Mouse (Mus musculus): ENCODE data around the gene Mrpl37.
"Not testable (repeated sequence)": the region's sequence is repeated elsewhere in the genome, so short reads cannot be mapped to it uniquely, and the experiment has no call there.

Mrpl37 gene

DNA sequence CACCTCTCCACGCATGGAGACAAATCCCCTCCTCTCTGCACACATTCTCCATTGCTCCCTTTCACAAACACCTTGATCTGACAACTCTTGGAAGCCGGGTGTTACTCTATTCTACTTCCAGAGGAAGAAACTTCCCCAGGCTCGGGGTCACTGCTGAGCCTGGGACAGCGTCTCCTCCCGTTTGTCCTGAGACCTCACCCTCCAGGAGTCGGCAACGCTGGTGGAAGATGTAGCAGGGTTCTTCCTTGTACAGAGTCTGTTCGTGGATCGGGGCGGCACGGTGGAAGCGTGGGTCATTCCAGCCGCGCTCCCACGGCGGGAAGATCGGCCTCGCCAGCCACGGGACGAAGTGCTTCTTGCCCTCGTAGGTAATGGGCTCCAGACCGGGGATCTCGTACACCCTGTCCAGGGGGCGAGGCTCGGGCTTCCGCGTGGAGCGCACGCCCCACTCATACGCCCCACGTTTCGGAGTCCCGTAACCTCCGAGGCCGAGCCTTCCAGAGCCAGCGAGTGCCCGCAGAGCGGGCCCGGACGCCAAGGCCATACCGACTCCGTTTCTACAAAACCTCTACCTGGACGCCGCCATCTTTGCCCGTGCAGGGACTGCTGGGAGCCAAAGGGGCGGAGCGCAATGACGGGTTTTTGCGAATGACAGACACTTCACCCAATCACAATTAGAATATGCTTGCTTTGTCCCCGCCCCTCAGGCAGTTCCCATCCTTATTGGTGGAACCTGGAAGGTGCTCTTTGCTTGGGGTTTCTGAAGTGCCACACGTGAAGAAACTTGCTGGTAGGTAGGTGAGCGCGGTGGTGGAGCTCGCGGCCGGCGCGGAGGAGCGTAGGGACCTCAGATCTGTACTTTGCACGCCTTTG, at the start of gene Mrpl37, which contains the start of gene Cyb5rl:
Mrpl37 (minus strand) TSS at position 617 of the 873 bp plus-strand sequence.
Cyb5rl (plus strand) TSS at position 737 of the 873 bp plus-strand sequence.
- peak; percentile 98 for DNase-seq

DNA sequence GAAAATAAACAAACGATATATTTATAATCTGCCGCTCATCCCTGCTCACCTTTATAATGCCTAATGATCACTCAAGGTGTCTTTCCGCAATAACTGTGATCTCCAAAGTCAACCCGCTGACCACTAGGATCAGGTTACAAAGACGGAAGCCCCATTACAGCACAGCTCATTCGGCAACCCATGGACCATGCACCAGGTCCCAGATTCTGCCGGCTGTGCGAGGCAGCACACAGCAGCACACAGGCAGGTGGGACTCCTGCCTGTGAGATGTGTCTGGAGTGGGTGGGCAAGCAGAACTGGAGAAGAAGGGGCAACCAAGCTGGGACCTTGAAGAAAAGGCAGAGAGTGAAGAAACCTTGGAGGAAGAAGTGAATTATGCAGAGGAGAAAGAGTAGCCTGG, 47.6 kb upstream of the Mrpl37 start:
- DNase-seq: no peak

DNA sequence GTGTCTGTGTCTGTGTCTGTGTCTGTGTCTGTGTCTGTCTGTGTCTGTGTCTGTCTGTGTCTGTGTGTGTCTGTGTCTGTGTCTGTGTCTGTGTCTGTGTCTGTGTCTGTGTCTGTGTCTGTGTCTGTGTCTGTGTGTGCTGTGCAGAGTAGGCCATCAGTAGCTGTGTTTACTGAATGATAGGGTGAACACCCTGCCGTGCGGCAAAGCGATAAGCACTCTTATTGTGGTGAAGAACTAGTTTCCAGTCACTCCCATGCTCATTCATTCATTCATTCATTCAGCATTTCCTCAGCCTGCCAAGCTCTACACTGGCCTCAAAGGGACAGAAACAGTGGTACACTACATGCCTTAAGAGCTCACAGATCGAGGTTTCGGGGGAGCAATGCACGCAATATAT, 42.5 kb upstream of the Mrpl37 start:
- DNase-seq: not testable (repeated sequence)

DNA sequence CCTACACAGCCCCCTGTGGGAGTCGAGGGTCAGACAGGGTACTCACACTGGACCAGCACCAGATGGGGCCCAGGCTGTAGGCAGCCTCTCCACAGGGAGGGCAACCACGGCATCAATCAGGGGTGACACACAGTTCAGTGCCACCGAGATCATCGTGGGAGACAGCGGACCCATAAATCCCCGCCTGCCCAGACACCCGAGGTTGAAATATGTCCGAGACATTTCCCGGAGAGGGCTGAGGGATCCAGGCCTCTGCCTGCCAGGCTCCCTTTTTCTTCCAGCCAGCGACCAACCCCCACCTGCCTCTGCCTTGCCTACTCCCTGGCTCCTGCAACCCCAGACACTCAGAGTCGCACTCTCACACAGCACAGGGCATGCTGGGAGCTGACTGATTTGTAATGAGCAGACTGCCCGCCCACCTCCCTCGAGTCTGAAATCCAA, 41.6 kb upstream of the Mrpl37 start:
- DNase-seq: peak; percentile 24

DNA sequence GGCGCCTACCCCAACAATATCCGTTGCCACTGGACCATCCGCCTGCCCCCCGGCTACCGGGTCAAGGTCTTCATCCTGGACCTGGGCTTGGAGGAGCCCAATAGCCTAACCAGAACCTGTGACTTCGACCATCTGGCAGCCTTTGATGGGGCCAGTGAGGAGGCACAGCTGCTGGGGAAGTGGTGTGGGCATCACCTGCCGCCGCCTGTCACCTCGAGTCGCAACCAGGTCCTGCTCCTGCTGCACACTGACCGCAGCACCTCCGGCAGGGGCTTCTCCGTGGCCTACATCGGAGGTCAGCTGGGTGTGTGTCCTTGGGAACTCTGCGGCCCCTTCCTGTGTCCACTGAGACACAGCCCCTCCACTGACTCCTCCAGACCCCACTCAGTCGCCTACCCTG, 40.1 kb upstream of the Mrpl37 start:
- DNase-seq: no peak

DNA sequence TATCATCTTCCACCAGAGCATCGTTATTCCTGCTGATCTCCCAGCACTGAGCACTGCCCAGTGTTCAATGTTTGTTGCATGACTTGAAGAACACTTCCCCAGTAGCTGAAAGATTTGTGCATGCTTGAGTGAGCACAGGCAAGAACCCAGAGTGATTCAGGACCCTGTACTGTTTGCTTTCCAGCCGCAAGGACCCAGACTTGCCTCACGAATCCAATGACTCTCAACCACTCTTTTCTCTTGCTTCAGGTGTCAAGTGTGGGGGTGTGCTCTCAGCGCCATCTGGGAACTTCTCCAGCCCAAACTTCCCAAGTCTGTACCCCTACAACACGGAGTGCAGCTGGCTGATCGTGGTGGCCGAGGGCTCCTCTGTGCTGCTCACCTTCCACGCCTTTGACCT, 35.6 kb upstream of the Mrpl37 start:
- no peak for DNase-seq

DNA sequence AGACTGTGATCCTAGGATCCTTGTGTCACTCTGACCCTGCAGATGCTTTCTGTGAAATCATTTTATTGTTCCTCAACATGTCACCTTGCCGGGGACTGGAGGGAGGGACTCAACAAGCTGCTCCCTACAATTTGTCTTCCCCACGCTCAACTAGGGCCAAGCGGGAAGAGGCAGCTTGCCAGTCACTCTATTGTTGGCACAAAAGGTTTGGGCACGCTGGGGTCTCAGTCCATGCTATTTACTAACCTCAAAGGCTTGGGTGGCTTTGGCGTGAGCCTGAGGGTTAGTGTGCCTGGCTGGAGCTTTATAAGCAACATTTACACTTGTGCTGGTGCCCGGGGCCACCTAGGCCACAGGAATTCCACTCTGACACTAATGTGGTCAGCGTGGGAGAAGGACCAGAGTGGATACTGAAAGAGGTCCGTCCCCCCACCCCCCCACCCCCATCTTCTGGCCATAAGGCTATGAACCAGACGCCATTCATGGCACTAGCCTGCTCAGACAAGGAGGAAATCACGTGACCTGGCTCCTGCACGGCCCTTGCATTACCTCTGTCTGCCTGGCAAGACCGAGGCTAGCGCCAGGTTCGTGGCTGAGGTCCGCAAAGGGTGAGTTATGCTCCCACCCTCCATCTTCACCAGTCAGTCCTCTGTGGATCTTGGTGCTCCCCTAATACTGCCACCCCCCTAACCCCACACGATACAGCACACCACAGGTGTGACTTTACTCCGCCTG, 32.3 kb upstream of the Mrpl37 start:
- no peak for DNase-seq

DNA sequence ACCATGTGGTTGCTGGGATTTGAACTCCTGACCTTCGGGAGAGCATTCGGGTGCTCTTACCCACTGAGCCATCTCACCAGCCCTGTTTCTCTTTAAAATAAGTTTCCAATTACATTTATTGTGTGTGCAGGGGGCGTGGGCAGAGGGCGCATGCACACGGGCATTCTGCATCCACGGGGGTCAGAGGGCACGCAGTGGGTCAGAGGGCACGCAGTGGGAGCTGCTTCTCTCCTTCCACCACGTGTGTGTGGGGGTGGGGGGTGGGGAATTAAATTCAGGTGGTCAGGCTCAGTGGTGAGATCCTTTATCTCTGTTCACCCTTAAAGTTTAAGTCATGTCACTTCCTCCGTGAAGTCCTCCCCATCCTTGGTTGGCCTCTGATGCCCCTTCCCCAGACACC, 31.7 kb upstream of the Mrpl37 start:
- no peak for DNase-seq

DNA sequence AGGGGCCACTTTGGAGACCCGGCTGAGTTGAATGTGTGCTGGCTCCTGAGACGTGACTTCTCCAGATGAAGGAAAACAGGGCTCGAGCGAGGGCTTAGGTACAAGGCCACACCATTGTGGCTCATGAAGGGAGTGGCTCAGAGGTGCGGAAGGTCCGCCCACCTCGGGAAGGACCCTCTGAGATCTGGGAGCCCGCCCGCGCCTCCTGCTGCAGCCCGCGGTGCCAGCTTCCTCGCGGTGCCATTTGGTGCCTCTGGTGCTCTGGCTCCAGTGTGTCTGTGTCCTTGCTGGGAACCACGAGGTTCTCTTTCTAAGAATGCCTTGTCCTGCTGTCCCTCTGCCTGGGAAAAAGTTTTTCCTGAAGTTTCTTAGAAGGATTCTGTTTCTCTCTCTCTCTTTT, 31.2 kb upstream of the Mrpl37 start:
- DNase-seq: no peak

DNA sequence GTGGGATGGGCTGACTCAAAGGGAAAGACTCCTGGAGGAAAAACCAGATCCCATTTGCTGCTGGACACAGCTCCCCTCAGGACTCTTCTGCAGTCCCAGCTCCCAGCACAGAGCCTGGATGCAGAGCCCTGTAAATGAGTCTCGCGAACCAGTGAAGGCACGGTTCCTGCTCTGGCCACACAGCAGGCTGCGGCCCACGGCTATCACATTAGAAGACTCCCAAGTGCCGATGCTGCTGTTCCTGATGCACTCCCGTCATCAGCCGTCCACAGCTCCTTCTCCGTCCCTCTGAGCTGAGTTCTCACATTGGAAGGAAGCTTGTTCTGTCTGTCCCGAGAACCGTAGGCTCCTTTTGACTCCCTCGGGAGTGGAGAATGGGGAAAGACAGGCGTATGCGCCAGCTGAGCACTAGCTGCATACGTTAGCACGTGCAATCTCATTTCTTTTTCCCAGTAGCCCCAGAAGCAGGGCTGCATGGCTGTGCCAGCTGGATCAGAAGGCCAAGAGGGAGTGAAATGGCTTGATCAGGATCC, 30.2 kb upstream of the Mrpl37 start, which contains the start of gene Cdcp2:
Cdcp2 (plus strand) TSS at position 51 of the 533 bp plus-strand sequence.
- no peak for DNase-seq

DNA sequence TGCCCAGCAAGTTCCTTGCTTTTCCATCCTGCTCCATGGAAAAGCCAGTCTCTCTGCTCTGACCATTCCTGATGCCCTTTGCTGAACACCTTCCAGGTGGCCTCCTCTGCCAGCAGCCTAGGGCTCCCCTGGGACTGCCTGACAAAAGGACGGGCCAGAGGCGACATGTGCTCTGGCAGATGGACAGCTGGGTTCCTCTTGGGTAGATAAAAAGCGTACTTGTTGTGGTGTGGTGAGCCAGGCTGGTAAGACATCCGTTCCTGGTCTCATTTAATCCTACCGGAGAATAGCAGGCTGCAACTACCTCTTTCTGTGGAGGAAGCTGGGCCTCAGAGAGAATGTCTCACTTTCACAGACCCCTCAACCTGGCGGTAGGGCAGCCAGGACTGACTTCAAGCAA, 29.4 kb upstream of the Mrpl37 start:
- DNase-seq: no peak

DNA sequence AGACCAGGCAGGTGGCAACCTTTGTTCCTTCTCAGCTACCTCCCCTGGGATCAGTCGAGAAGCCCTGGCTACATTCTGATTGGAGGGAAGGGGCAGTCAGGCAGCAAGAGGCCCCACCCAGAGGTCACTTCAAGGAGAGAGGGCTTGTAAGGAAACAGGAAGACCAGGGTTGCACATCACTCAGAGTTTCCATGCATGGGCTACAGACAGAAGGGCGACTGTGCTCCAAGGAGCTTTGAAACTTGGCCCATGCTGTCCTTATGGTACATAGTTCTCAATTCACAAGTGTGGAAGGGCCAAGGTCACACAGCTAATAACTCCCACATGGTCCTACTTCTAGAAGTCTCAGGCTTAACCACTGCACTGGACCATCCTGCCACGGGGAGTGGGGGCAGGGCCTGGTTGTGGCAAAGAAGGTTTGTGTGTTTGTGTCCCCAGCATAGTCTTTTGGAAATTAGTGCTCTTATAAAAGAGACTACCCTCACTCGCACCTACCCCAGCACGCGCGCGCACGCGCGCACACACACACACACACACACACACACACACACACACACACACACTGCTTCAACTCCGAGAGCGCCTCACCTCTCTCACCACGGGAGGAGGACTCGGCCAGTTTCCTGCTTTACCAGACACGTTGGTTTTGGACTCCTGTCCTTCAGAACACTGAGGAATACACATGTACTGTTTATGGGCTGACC, 28.0 kb upstream of the Mrpl37 start:
- no peak for DNase-seq

DNA sequence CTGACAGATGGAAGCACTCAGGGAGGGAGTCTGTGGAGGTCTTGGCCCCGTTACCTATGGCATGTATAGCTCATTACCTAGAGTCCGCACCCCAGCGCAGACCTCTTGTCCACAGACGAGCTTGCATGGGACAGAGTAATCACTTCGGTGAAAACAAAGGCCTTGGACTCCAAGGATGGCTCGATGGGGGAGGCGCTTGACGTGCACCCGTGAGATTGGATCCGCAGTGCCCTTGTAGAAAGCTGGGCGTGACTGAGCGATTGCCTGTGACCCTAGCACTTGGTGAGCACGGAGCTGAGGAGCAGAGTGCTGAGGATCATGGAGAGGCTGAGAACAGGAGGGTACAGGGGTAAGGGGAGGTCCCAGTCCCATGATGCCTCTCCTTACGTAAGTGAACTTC, 25.0 kb upstream of the Mrpl37 start:
- no peak for DNase-seq

DNA sequence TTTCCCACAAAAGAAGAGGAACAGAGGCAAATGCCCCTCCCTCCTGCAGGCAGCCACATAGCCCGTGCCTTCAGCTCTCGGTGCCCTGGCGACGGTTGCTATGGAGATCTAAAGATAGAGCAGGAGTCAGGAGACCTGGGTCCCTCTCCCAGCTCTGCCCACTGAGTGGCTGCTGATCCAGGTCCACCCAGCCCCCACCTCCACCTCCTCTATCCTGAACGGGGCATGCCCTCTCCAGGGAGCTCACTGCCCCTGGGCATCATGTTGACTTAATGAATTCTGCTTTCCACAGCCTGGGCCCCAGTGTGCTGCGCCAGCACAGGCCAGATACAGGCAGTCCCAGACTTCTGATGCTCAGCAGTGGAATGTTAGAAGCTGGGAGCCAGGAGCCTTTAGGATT, 18.2 kb upstream of the Mrpl37 start:
- peak; percentile 16 for DNase-seq

DNA sequence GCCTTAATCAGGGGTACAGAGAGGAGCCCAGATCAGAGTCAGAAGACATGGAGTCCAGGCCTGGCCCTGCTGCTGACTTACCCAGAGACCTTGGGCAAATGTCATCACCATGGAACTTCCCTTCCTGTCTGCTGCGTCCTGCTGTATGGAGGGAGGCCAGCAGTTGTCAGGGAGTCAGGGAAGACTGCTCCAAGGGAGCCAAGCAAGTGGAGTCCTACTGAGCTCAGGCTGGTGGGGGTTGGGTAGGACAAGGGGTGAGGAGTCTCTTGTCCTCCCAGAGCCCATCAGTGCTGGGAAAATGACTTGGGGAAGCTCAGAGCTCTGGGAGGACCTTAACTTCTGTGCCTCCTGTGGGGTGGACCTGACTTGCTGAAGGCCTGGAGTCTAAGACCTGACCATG, 17.7 kb upstream of the Mrpl37 start:
- DNase-seq: peak; percentile 19

DNA sequence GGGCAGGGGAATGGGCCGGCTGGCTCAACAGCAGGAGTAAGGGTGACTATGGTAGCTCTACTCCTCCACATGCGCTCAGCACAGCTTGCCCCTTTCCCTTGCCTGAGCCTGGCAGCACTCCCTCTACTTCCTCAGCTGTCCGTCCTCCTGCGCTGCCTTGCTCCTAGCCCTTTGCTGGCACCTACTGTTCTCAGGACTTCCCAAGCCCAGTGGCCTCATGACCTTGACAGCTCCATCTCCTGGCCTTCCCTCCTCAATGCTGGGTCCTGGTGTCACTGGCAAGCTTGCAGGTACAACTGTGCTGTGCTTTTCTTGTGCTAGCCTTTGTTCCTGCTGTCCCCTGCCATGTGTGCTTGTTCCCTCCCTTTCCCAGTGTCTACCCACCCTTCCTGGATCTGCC, 16.5 kb upstream of the Mrpl37 start:
- no peak for DNase-seq

DNA sequence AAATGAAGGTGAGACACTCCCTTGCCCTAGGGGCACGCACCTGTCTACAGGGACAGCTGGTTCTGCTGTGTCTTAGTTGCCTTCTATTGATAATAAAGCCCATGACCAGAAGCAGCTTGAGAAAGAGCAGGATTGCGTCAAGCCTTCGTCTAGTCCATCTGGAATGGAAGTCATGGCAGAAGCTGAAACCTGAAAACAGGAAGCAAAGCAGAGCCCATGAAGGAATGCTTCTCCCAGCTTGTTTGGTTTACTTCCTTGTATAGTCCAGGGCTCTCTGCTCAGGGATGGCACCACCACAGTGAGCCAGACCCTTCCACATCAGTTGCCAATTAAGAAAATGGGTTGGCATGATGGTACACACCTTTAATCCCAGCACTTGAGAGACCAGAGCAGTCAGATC, 15.5 kb upstream of the Mrpl37 start:
- DNase-seq: no peak

DNA sequence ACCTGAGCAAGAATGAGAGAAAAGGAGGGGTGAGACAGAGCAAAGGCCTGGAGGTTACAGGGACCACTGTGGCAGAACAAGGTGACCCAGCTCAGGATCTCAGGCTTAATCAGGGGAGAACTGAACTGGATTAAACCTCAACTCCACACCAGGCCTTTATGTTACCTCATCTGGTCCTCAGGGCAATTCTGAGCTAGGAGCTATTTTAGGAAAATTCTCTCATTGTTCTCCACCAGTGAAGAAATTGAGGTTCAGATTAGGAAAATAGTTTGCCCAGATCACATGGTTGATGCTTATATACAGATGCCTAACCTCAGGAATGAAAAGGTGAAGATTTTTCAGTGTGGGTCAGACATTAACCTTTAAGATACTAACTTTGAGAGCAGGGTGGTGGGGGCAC, 13.0 kb upstream of the Mrpl37 start:
- no peak for DNase-seq

DNA sequence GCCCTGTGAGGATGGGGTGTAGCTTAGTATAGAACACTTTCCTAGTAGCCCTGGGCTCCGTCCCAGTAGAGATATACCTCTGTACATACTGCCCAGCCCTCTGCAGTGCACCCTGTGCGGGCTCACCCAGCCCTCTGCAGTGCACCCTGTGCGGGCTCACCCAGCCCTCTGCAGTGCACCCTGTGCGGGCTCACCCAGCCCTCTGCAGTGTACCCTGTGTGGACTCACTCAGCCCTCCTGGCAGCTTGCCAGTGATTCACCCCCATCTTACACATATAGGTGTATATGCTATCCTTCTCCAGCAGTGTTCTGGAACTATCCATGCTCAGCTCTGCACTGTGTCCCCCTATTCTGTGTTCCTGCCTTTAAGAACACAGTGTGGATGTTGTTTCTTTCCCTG, 12.2 kb upstream of the Mrpl37 start:
- DNase-seq: no peak

DNA sequence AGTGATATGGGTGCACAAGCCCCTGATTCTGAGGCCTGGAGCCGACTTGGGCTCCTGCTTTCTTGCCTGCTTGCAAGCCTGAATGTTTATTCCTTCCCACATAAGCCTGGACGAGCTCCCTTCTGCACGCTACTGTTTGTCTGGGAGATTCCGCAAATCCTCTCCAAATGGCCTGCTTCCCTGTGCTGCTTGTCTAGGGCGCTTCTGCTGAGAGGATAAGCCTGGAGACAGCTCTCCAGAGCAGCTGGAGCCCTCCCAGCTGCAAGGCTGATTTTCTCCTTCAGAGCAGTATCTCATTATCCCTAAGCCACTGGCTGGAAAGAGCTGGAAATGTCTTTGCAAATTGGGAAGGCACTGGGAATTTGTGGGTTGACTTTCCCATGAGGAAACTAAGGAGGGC, 8.8 kb upstream of the Mrpl37 start:
- peak; percentile 9 for DNase-seq

DNA sequence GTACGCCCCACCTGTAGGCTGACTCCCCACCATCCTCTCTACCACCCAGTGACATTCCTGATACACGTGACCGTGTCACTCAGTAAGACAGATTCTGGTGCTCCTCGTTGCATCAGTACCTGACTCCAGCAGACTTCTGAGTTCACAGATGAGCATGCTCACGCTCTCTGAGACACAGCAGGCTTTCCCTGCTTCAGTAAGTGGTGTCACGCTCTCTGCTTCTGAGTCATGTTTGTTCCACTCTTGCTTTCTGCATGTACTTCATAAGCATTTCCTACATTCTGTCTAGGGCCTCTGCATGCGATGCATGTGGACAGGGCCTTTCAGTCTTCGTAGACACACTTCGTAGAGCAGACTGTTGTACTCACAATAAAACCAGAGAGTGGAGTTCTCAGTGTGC, 5.7 kb upstream of the Mrpl37 start:
- no peak for DNase-seq

DNA sequence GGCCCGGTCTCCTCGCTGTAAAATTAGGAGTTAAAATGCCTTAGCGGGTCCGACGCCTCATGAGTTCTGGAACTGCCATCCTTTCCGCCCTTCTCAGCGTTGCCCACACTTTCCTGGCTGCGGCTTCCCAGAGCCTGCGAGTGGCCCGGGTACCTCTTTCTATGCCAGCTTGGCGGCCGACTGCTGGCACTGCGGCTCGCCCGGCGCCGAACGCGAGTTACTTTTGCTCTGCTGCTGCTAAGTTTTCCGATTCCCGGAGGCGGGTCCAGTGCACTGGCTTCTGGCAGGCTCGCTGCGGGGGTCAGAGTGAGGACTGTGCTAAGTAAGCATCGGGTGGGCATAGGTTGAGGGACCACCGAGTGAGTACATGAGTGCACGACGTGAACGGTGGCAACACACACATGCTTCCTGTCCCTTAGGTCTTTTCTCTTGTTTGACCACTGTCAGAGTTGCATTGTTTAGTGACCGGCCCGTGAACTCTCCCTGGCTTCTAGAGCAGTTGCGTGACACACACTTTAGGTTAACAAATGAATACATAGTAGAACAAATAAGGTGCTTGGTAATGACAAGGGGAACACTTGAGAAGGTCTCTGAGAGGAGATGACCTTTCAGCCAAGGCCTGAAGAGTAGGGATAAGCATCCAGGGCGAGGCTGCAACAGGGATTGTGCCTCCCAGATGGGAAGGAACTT, 628 bp upstream of the Mrpl37 start:
- peak; percentile 49 for DNase-seq

Measured in lung, postnatal 10 days (tissue).